Mouse (Mus musculus) liver, postnatal 0 days (tissue): ENCODE measurements around the gene Robo1. TPM values are rescaled to one million over a fixed set of nuclear protein-coding genes. Genes with fewer than 3 reads are reported as not detected.

Experiments
- ATAC-seq: fragments of 200-750 bp; cut with Nextera tagmentation; 2 replicates; pipeline ENCODE4 v1.8.0; 2017; ENCODE audit warnings: mild to moderate bottlenecking, moderate library complexity
- DNase-seq: peaks from one replicate; pipeline ENCODE4 v3.0.0-alpha.2; 2016
- H3K27ac ChIP-seq: fragments of 300-500 bp; sonication (generic); 2 replicates; pipeline ENCODE4 v1.5.1; 2014; ENCODE audit warnings: antibody characterized with exemption, moderate library complexity, mild to moderate bottlenecking, low read depth
- H3K27me3 ChIP-seq: fragments of 300-500 bp; sonication (generic); 2 replicates; pipeline ENCODE4 v1.6.1; 2014; ENCODE audit warnings: low read length, control low read depth, mixed read lengths; ENCODE audit not compliant: insufficient read depth
- H3K36me3 ChIP-seq: fragments of 300-500 bp; sonication (generic); replicated peaks from 2 replicates; pipeline ENCODE4 v1.6.1; 2014; ENCODE audit warnings: mild to moderate bottlenecking, control low read depth, low read length, moderate library complexity, mixed read lengths; ENCODE audit not compliant: insufficient read depth
- H3K4me1 ChIP-seq: fragments of 300-500 bp; sonication (generic); 2 replicates; pipeline ENCODE4 v1.6.1; 2014; ENCODE audit warnings: antibody characterized with exemption, mild to moderate bottlenecking, control low read depth; ENCODE audit not compliant: insufficient read depth
- H3K4me2 ChIP-seq: fragments of 300-500 bp; sonication (generic); 2 replicates; pipeline ENCODE4 v1.6.1; 2014; ENCODE audit warnings: low read depth, mild to moderate bottlenecking, low read length, moderate library complexity, mixed read lengths
- H3K4me3 ChIP-seq: fragments of 300-500 bp; sonication (generic); 2 replicates; pipeline ENCODE4 v1.5.1; 2014; ENCODE audit warnings: low read depth, low read length
- H3K9ac ChIP-seq: fragments of 300-500 bp; sonication (generic); replicated peaks from 2 replicates; pipeline ENCODE4 v1.6.1; 2014; ENCODE audit warnings: mild to moderate bottlenecking, moderate library complexity
- H3K9me3 ChIP-seq: fragments of 300-500 bp; sonication (generic); 2 replicates; pipeline ENCODE4 v1.6.1; 2016; ENCODE audit warnings: mild to moderate bottlenecking, control low read depth, low read length, mixed read lengths
- CTCF ChIP-seq: sonication (generic); IDR thresholded peaks from 2 replicates; pipeline ENCODE4 v1.5.1; 2016; ENCODE audit warnings: antibody characterized with exemption, low read depth
- EP300 ChIP-seq: IDR thresholded peaks from 2 replicates; pipeline ENCODE4 v1.6.1; 2016; ENCODE audit warnings: antibody characterized with exemption, low read depth, mild to moderate bottlenecking
- WGBS: fragments of 180-500 bp; shearing (Covaris S2); extraction: QIAGEN DNeasy Blood & Tissue Kit; methylation state at CpG from one replicate; pipeline ENCODE4 v1.1.7; 2014; ENCODE audit not compliant: insufficient replicate concordance; 5-methylcytosine and 5-hydroxymethylcytosine counted together
- polyA plus RNA-seq: library from polyadenylated mRNA; unstranded; fragments of >200 nt; fragmentation: Nextera tagmentation; extraction: Ambion mirVana; gene quantifications from 2 replicates; pipeline ENCODE4 v1.2.1, GENCODE M21; 2015

Robo1 gene
- polyA plus RNA-seq, 1 experiment from 2014 or later: 2.4 TPM

GRCm38 (mm10) chr16:72470037-72470673, 162.0 kb downstream of the Robo1 start:
- 62% methylated on average over 2 of the region's 2 CpGs for WGBS
- TF ChIP-seq CTCF: no peak
- no peak for TF ChIP-seq EP300

GRCm38 (mm10) chr16:72510716-72511199, 202.7 kb downstream of the Robo1 start:
- H3K36me3 ChIP-seq: no peaks in the 10 kb centered on the region
- H3K9ac ChIP-seq: no peak overlapping the region
- H3K9me3 ChIP-seq: no peaks in the 10 kb centered on the region
- H3K4me1 ChIP-seq: no peaks in the 10 kb centered on the region
- H3K4me2 ChIP-seq: no peak overlapping the region
- 65% methylated on average over 6 of the region's 6 CpGs for WGBS
- no peaks in the 10 kb centered on the region for H3K27me3 ChIP-seq
- no peak overlapping the region for H3K4me3 ChIP-seq
- TF ChIP-seq CTCF (no peak), EP300 (no peak)
- no peak for ATAC-seq
- no peak for DNase-seq
- H3K27ac ChIP-seq: no peak overlapping the region

More at GRCm38 (mm10) chr16:72470037-72470673, 162.0 kb downstream of the Robo1 start:
- no peak for DNase-seq
- Histone ChIP-seq H3K36me3 (no peaks in the 10 kb centered on the region), H3K4me1 (no peaks in the 10 kb centered on the region), H3K27me3 (no peaks in the 10 kb centered on the region), H3K4me2 (no peak overlapping the region), H3K9ac (no peak overlapping the region), H3K9me3 (no peaks in the 10 kb centered on the region), H3K27ac (no peak overlapping the region), H3K4me3 (no peak overlapping the region)
- ATAC-seq: no peak

GRCm38 (mm10) chr16:72531337-72531736, 223.2 kb downstream of the Robo1 start:
- no peaks in the 10 kb centered on the region for H3K27me3 ChIP-seq
- ATAC-seq (no peak), DNase-seq (no peak)
- no peaks in the 10 kb centered on the region for H3K4me1 ChIP-seq
- H3K27ac ChIP-seq: no peak overlapping the region
- no peak overlapping the region for H3K4me3 ChIP-seq
- 67% methylated on average over 2 of the region's 2 CpGs for WGBS
- no peaks in the 10 kb centered on the region for H3K36me3 ChIP-seq
- TF ChIP-seq EP300 (no peak), CTCF (no peak)
- no peaks in the 10 kb centered on the region for H3K9me3 ChIP-seq
- no peak overlapping the region for H3K4me2 ChIP-seq
- no peak overlapping the region for H3K9ac ChIP-seq

- Histone ChIP-seq H3K4me3 (no peak overlapping the region), H3K9ac (no peak overlapping the region), H3K9me3 (no peaks in the 10 kb centered on the region), H3K36me3 (no peaks in the 10 kb centered on the region), H3K4me2 (no peak overlapping the region), H3K27ac (no peak overlapping the region), H3K4me1 (no peaks in the 10 kb centered on the region), H3K27me3 (no peaks in the 10 kb centered on the region)
- 77% methylated on average over 4 of the region's 4 CpGs for WGBS
- ATAC-seq (no peak), DNase-seq (no peak)
- TF ChIP-seq EP300: no peak
- TF ChIP-seq CTCF: no peak
Measured at GRCm38 (mm10) chr16:72533900-72534571, 225.9 kb downstream of the Robo1 start.

GRCm38 (mm10) chr16:72538171-72538570, 230.1 kb downstream of the Robo1 start:
- no peak for ATAC-seq
- no peak overlapping the region for H3K9ac ChIP-seq
- no peaks in the 10 kb centered on the region for H3K9me3 ChIP-seq
- no peak for DNase-seq
- no peak overlapping the region for H3K4me3 ChIP-seq
- H3K4me1 ChIP-seq: no peaks in the 10 kb centered on the region
- TF ChIP-seq CTCF (no peak), EP300 (no peak)
- H3K4me2 ChIP-seq: no peak overlapping the region
- no peaks in the 10 kb centered on the region for H3K36me3 ChIP-seq
- H3K27ac ChIP-seq: no peak overlapping the region
- no peaks in the 10 kb centered on the region for H3K27me3 ChIP-seq
- 52% methylated on average over 3 of the region's 3 CpGs for WGBS

GRCm38 (mm10) chr16:72543928-72544327, 235.8 kb downstream of the Robo1 start:
- WGBS: 62% methylated on average over 3 of the region's 3 CpGs
- no peak overlapping the region for H3K9ac ChIP-seq
- no peaks in the 10 kb centered on the region for H3K36me3 ChIP-seq
- H3K27ac ChIP-seq: no peak overlapping the region
- H3K4me1 ChIP-seq: no peaks in the 10 kb centered on the region
- no peak overlapping the region for H3K4me3 ChIP-seq
- H3K4me2 ChIP-seq: no peak overlapping the region
- ATAC-seq (no peak), DNase-seq (no peak)
- H3K27me3 ChIP-seq: no peaks in the 10 kb centered on the region
- H3K9me3 ChIP-seq: no peaks in the 10 kb centered on the region
- TF ChIP-seq EP300 (no peak), CTCF (no peak)
